Mouse (Mus musculus) bone marrow, adult 2 months (tissue): ENCODE data around the gene Leap2. TPM values are rescaled to one million over a fixed set of nuclear protein-coding genes. Genes with fewer than 3 reads are reported as not detected.

Source experiments
- H3K27ac ChIP-seq: fragments of 200-500 bp; 2 replicates; pipeline ENCODE4 v1.5.1; 2012; ENCODE audit warnings: low read depth, mild to moderate bottlenecking, control low read depth, inconsistent platforms, low read length; ENCODE audit not compliant: control insufficient read depth, poor library complexity, insufficient read depth
- H3K4me1 ChIP-seq: fragments of 200-500 bp; 2 replicates; pipeline ENCODE4 v1.6.1; 2011; ENCODE audit warnings: low read length; ENCODE audit not compliant: control insufficient read depth, insufficient read depth
- H3K4me3 ChIP-seq: fragments of 200-500 bp; replicated peaks from 2 replicates; pipeline ENCODE3; 2011; ENCODE audit warnings: mild to moderate bottlenecking, low read depth, low read length, control low read depth; ENCODE audit not compliant: control insufficient read depth
- CTCF ChIP-seq: fragments of 200-500 bp; IDR thresholded peaks from 2 replicates; pipeline ENCODE4 v1.5.1; 2011; ENCODE audit warnings: low read length, control low read depth; ENCODE audit not compliant: control insufficient read depth, insufficient read depth
- POLR2A ChIP-seq: fragments of 200-500 bp; IDR thresholded peaks from 2 replicates; pipeline ENCODE4 v1.6.1; 2011; ENCODE audit warnings: low read depth, mild to moderate bottlenecking, control low read depth, low read length, borderline replicate concordance; ENCODE audit not compliant: control insufficient read depth
- WGBS: fragments of 180-500 bp; shearing (Covaris S2); methylation state at CpG from one replicate; pipeline ENCODE4 v1.1.7; 2018; 5-methylcytosine and 5-hydroxymethylcytosine counted together
- polyA plus RNA-seq: library from polyadenylated mRNA; stranded (reverse); fragments of >200 nt; gene quantifications from 2 replicates; pipeline ENCODE4 v1.2.4, GENCODE M21; 2011; ENCODE audit warnings: low replicate concordance; ENCODE audit not compliant: missing spikeins, insufficient read depth, insufficient read length

The Leap2 gene
- polyA plus RNA-seq, 1 experiment = not detected

DNA sequence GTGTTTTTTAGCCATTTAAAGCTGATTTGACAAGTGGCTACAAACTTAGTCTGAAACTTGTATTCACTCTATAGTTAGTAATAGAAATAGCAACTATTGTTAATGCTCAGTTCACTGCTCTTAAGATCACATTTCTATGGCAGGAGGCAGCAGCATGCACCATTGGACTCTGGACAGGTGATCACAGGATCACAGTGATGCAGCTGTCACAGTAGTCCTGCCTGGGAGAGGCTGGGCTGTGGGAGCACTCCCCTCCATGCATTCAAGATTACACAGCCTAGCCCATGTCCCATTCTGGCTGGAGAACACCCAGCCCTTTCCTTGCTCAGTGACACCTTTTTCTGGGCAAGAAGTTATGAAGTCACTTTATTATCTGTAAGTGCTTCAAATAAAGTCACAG lies 4.9 kb downstream of the Leap2 start:
- TF ChIP-seq POLR2A (no peak), CTCF (no peak)
- Histone ChIP-seq H3K4me1 (no peaks in the 10 kb centered on the region; the same call in 1 of the 2 replicates), H3K4me3 (no peak overlapping the region)

DNA sequence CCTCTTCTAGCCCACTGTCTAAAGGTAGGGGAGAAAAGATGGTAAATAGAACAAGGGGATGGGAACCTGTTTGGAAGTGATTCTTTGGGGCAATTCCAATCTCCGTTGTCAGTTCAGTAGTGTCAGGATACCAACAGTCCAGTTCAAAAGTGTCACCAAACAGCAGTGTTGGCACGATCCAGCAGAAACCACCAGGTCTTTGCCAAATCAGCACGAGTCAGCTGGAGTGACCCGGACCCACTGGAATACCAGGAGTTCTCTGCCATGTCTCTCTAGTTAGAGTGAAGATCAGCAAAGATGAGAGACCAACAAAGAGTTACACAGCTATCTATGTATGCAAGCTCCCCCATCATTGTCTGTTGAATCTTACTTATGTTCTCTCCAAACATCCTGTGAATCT lies 9.1 kb downstream of the Leap2 start:
- WGBS = 87% methylated on average over 4 of the region's 4 CpGs
- TF ChIP-seq POLR2A = no peak
- TF ChIP-seq CTCF = no peak
- no peaks in the 10 kb centered on the region for H3K4me1 ChIP-seq
- no peak overlapping the region for H3K27ac ChIP-seq
- H3K4me3 ChIP-seq = no peak overlapping the region

More for the DNA sequence above, 4.9 kb downstream of the Leap2 start:
- H3K27ac ChIP-seq = no peak overlapping the region

DNA sequence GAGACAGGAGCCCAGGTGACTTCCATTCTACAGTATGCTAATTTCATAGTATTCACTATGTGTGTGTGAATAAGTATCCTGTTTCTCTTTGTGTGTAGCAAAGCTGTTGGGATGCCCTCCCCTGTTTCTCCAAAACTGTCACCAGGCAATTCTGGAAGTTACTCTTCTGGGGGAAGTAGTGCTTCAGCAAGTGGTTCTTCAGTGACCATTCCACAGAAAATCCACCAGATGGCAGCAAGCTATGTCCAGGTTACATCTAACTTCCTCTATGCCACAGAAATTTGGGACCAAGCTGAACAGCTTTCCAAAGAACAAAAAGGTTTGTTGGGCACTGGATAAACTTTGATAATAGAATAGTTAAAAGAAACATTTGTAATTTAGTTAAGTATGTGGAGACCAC lies 11.2 kb downstream of the Leap2 start:
- Histone ChIP-seq H3K4me3 (no peak overlapping the region), H3K4me1 (no peaks in the 10 kb centered on the region), H3K27ac (no peak overlapping the region)
- TF ChIP-seq CTCF = 0 out of 2 replicates have a peak, but pooled peaks have one; percentile 18
- TF ChIP-seq POLR2A = no peak

DNA sequence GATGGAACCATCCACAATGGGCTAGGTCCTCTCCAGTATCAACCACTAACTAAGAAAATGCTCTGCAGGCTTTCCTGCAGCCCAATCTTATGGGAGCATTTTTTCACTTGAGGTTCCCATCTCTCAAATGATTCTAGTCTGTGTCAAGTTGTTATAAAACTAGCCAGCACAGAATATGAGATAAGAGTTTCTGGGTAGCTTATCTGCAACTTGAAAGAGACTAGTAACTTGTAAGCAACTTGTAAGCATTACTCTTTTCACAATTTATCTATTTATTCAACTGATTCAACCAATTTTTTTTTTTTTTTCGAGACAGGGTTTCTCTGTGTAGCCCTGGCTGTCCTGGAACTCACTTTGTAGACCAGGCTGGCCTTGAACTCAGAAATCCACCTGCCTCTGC lies 19.3 kb downstream of the Leap2 start:
- Histone ChIP-seq H3K4me3 (no peak overlapping the region), H3K27ac (no peak overlapping the region), H3K4me1 (no peaks in the 10 kb centered on the region)
- WGBS = 70% methylated on average over 1 of the region's 1 CpGs
- no peak for TF ChIP-seq CTCF
- TF ChIP-seq POLR2A = no peak

DNA sequence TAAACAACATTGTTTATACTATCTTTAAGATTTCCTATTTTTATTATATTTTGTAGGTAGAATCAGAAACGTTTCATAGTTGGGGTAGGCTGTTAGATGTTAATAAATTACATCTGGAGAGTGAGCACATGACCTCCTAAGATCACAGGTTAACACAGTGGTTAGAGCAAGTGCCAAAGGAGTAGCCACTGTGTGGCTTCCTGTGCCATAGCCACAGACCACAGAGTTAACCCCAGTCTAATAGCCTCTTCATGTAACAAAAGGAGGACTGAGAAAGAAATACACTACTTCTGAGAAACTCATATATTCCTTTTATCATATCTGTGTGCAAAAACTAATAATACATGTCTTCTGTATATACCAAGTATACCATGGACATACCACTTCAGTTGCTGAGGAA lies 29.1 kb downstream of the Leap2 start:
- 5% methylated on average over 1 of the region's 1 CpGs for WGBS
- Histone ChIP-seq H3K4me3 (no peak overlapping the region), H3K4me1 (no peaks in the 10 kb centered on the region), H3K27ac (no peak overlapping the region)
- TF ChIP-seq CTCF (no peak), POLR2A (no peak)

DNA sequence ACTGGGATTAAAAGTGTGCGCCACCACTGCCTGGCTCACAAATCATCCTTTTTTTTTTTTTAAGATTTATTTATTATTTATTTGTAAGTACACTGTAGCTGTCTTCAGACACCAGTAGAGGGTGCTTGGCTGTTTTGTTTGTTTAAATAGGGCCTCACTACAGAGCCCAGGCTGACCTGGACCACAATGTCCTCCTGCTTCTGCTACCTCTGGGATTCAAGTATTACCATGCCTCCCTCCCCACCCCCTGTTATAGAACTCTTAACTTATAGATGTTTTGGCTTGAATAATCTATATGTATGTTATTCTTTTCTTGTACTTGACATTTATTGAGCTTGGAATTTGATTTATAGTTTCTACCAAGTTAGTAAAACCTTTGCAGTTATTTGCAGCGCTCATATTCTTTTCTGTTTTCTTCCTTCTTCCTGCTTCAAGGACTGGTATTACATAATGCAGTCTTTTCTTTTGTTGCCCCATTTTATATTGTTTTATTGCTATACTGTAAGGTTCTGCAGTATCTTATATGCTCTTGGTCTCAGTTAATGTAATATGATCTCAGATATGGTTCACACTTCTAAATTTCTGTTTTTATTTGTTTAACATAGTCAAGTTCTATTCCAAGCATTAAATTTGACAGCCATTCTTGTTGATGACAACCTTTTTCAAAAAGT lies 39.1 kb downstream of the Leap2 start:
- TF ChIP-seq CTCF (no peak), POLR2A (no peak)
- 87% methylated on average over 2 of the region's 2 CpGs for WGBS

DNA sequence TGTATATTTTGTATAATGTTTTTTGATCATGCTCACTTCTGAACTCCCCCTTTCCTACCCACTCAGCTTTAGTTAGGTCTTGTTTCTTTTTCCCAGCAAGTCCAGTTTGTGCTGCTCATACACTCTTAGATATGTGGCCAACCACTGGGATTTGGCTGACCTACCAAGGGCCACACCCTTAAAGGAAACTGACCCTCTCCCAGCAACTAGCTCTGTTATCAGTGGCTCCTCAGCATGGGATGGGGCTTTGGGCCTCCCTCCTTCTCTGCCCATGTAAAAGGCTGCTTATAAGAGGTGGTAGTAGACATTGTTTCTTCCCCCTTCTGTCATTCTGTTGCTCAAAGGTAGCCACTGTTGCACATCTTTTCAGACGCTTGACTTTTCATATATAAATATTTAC lies 44.1 kb downstream of the Leap2 start:
- Histone ChIP-seq H3K27ac (no peak overlapping the region), H3K4me1 (no peaks in the 10 kb centered on the region; the same call in 1 of the 2 replicates), H3K4me3 (no peak overlapping the region)
- WGBS = 80% methylated on average over 1 of the region's 1 CpGs
- TF ChIP-seq POLR2A = no peak
- no peak for TF ChIP-seq CTCF

More for the DNA sequence above, 39.1 kb downstream of the Leap2 start:
- no peaks in the 10 kb centered on the region; the same call in 1 of the 2 replicates for H3K4me1 ChIP-seq
- no peak overlapping the region for H3K4me3 ChIP-seq
- no peak overlapping the region for H3K27ac ChIP-seq

Other genes starting within 250 kb of the Leap2 start
- 41.5 and 98.4 TPM in 2 replicates for gene Hspa4, start 122.7 kb downstream of the Leap2 start, polyA plus RNA-seq
- 9.6 and 16.2 TPM in 2 replicates for gene Zcchc10, start 98.5 kb downstream of the Leap2 start, polyA plus RNA-seq
- 7.9 and 36.2 TPM in 2 replicates for gene Aff4, start 72.3 kb downstream of the Leap2 start, polyA plus RNA-seq
- gene Uqcrq, start 7.7 kb upstream of the Leap2 start, polyA plus RNA-seq = 161 and 271 TPM in 2 replicates
- gene Gdf9, start 7.9 kb upstream of the Leap2 start, polyA plus RNA-seq = 0.85 TPM in 1 of 2 replicates, not detected in the other
- 0.41 TPM in 1 of 2 replicates, not detected in the other for gene Gm10447, start 33.9 kb upstream of the Leap2 start, polyA plus RNA-seq
- gene Shroom1, start 34.0 kb upstream of the Leap2 start, polyA plus RNA-seq = 0.70 TPM in 1 of 2 replicates, not detected in the other
- not detected in 2 replicates for gene Gm9837, start 47.3 kb upstream of the Leap2 start, polyA plus RNA-seq
- not detected in 2 replicates for gene Gm9945, start 57.0 kb upstream of the Leap2 start, polyA plus RNA-seq
- 8.2 and 13.3 TPM in 2 replicates for gene Sowaha, start 57.1 kb upstream of the Leap2 start, polyA plus RNA-seq
- gene Sept8, start 96.1 kb upstream of the Leap2 start, polyA plus RNA-seq = 38.7 and 52.2 TPM in 2 replicates
- 3.7 and 4.5 TPM in 2 replicates for gene Kif3a, start 144.2 kb upstream of the Leap2 start, polyA plus RNA-seq
- not detected in 2 replicates for gene Il4, start 195.5 kb upstream of the Leap2 start, polyA plus RNA-seq
- not detected in 2 replicates for gene Il13, start 211.5 kb upstream of the Leap2 start, polyA plus RNA-seq